Mouse (Mus musculus) lung, adult 2 months (tissue): ENCODE measurements around the gene Gpr182.

ENCODE experiments used
- CTCF ChIP-seq: fragments of 200-500 bp; IDR thresholded peaks from 2 replicates; pipeline ENCODE4 v1.5.1; 2011; ENCODE audit warnings: mild to moderate bottlenecking, low read length, control low read depth; ENCODE audit not compliant: insufficient read depth
- POLR2A ChIP-seq: fragments of 200-500 bp; IDR thresholded peaks from 2 replicates; pipeline ENCODE4 v1.6.1; 2011; ENCODE audit warnings: low read depth, mild to moderate bottlenecking, control low read depth, low read length, borderline replicate concordance; ENCODE audit errors: extremely low read depth

GRCm38 (mm10) chr10:127744661-127745060 lies 6.9 kb downstream of the Gpr182 start:
- peak; percentile 65 for TF ChIP-seq CTCF
- no peak for TF ChIP-seq POLR2A
